12 mouse cellular contexts compared by ENCODE assay signal in the genomic region with DNA sequence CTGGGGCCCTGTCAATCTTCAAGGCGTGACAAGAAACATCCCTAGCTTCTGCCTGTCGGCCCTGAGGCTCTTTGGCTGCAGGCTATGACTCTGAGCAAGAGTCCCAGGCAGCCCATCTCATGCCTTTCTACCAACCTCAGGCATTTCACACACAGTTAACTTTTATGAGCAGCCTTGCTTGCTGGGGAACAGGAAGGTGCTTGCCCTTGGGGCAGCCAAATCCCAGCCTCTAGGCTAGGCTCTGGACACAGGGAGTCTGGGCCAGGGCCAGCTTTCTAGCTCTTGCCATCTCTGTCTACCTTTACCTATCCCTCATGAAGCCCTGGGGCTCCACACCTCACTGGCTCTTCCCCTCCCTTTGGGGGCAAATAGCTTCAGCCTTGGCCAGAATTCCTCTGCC. TPM values are rescaled to one million over a fixed set of nuclear protein-coding genes. Genes with fewer than 3 reads are reported as not detected.
DNase-seq lines count a peak whose midpoint lies in the region; ATAC-seq lines count a peak whose summit lies in the region.
"Had no signal": no experiment of that assay in that cellular context is flagged by ENCODE, and none has a peak within 500 bp of the region (broad histone marks: within the 10 kb centered on the region; RNA-seq: fewer than 3 reads in every experiment).

No protein-coding gene starts in this region.

- H3K27ac ChIP-seq in kidney, embryonic 14.5 days (ENCODE audit: low read depth, low read length) = peak overlapping the region; percentile 78
- peak overlapping the region; percentile 80 for H3K27ac ChIP-seq in limb, embryonic 11.5 days (replicated peaks; ENCODE audit: low read depth, low read length)

- ATAC-seq in kidney, embryonic 14.5 days (ENCODE audit: low FRiP score, low TSS enrichment) = peak; percentile 51
- ATAC-seq in limb, embryonic 11.5 days (ENCODE audit: insufficient number of reproducible peaks, low FRiP score, low TSS enrichment, low read depth) = no peak

- H3K27me3 ChIP-seq in kidney, embryonic 14.5 days (ENCODE audit: control insufficient read depth, insufficient read depth, low read length) = peaks cover 11% of the 10 kb centered on the region
- H3K27me3 ChIP-seq in limb, embryonic 11.5 days (ENCODE audit: control insufficient read depth, insufficient read depth, low read length) = no peaks in the 10 kb centered on the region

- no peak overlapping the region for H3K9ac ChIP-seq in kidney, embryonic 14.5 days (ENCODE audit: low read depth, low read length)
- H3K9ac ChIP-seq in limb, embryonic 11.5 days (ENCODE audit: low read length) = no peak overlapping the region

- no peak overlapping the region for H3K4me2 ChIP-seq in kidney, embryonic 14.5 days (replicated peaks; ENCODE audit: low read depth, low read length)
- peak overlapping the region; percentile 0; the same call in 1 of the 2 replicates for H3K4me2 ChIP-seq in limb, embryonic 11.5 days (ENCODE audit: low read depth, severe bottlenecking)

- no peaks in the 10 kb centered on the region for H3K9me3 ChIP-seq in kidney, embryonic 14.5 days (ENCODE audit: control insufficient read depth, low read length)
- no peaks in the 10 kb centered on the region for H3K9me3 ChIP-seq in limb, embryonic 11.5 days (ENCODE audit: control insufficient read depth, low read length)

- 35% methylated on average over 2 of the region's 2 CpGs for whole genome bisulfite sequencing in kidney, embryonic 14.5 days
- 23% methylated on average over 2 of the region's 2 CpGs for WGBS in limb, embryonic 11.5 days

- no peak overlapping the region for H3K4me3 ChIP-seq in kidney, embryonic 14.5 days (ENCODE audit: low read length)
- no peak overlapping the region for H3K4me3 ChIP-seq in limb, embryonic 11.5 days (ENCODE audit: low read depth, low read length)

- H3K4me1 ChIP-seq in kidney, embryonic 14.5 days (ENCODE audit: control insufficient read depth, insufficient read depth, low read length) = peaks cover 50% of the 10 kb centered on the region
- peaks cover 90% of the 10 kb centered on the region for H3K4me1 ChIP-seq in limb, embryonic 11.5 days (ENCODE audit: control insufficient read depth, insufficient read depth, low read length)

- no peak for DNase-seq in kidney, adult 8-10 months
- DNase-seq in urinary bladder, postnatal 14 days (ENCODE audit: low spot score) = peak; percentile 14
- no peak for DNase-seq in urinary bladder, postnatal 25 days (ENCODE audit: low spot score)
- DNase-seq in limb, embryonic 11.5 days (ENCODE audit: low spot score) = peak; percentile 57
- no peak for DNase-seq in ovary, adult 18-20 months (ENCODE audit: low spot score)
- DNase-seq in right cerebral cortex, postnatal 4 days = no peak
- no peak for DNase-seq in layer of hippocampus, adult 18-20 months (ENCODE audit: low spot score in 2 of 2)
- DNase-seq: heart, adult 18-20 months; thymus, adult 2 months had no signal

- no peaks in the 10 kb centered on the region for H3K36me3 ChIP-seq in kidney, embryonic 14.5 days (ENCODE audit: control insufficient read depth, insufficient read depth, low read length)
- H3K36me3 ChIP-seq in limb, embryonic 11.5 days (ENCODE audit: control insufficient read depth, insufficient read depth, low read length) = no peaks in the 10 kb centered on the region

RNA-seq across cellular contexts. Expression of a gene that starts 53.7 kb away (rescaled TPM):
- polyA plus RNA-seq in kidney, embryonic 14.5 days (2014; fragmentation: Nextera tagmentation; extraction: Ambion mirVana) = not detected in 2 replicates
- 0.17 TPM in 1 of 2 replicates, not detected in the other for polyA plus RNA-seq in limb, embryonic 11.5 days (2014; fragmentation: Nextera tagmentation; extraction: Ambion mirVana)
- under 1 TPM in 1 of 2 experiments, not detected in 1; 0.53 TPM for total RNA-seq in layer of hippocampus, adult 18-20 months (2021)
- total RNA-seq: adrenal gland, postnatal 14 days; heart, adult 18-20 months; left cerebral cortex, postnatal 25 days had no signal
- polyA plus RNA-seq: thymus, adult 2 months had no signal

Comparison
In these comparisons a context has a peak if more than half of its experiments do, and no peak if none do; other contexts are left out.
1. DNase-seq: peak in urinary bladder, postnatal 14 days (single experiment) and limb, embryonic 11.5 days (single experiment); none in kidney, adult 8-10 months (0 of 2), urinary bladder, postnatal 25 days (single experiment), ovary, adult 18-20 months (single experiment), right cerebral cortex, postnatal 4 days (single experiment) and layer of hippocampus, adult 18-20 months (0 of 2).